Mouse (Mus musculus): Measurements from ENCODE around the gene Mrpl52. TPM values are rescaled to one million over a fixed set of nuclear protein-coding genes. Genes with fewer than 3 reads are reported as not detected.

The Mrpl52 gene
- polyA plus RNA-seq, 1 experiment: 63.5 TPM

GRCm38 (mm10) chr14:54387546-54387945, 39.2 kb upstream of the Mrpl52 start:
- Histone ChIP-seq H3K4me3 (replicated peaks) (no peak overlapping the region), H3K27me3 (ENCODE audit: control insufficient read depth) (no peaks in the 10 kb centered on the region), H3K4me1 (ENCODE audit: control insufficient read depth) (no peaks in the 10 kb centered on the region), H3K36me3 (ENCODE audit: control insufficient read depth) (no peaks in the 10 kb centered on the region), H3K9me3 (ENCODE audit: control insufficient read depth, low read length) (no peaks in the 10 kb centered on the region)
- TF ChIP-seq TAL1 (IDR thresholded peaks at IDR 0.05; ENCODE audit: low read length): no peak
- TF ChIP-seq GATA1 (IDR thresholded peaks at IDR 0.05; ENCODE audit: low read length): no peak

- Histone ChIP-seq H3K27me3 (ENCODE audit: control insufficient read depth) (no peaks in the 10 kb centered on the region), H3K4me1 (ENCODE audit: control insufficient read depth) (no peaks in the 10 kb centered on the region), H3K4me3 (replicated peaks) (no peak overlapping the region), H3K36me3 (ENCODE audit: control insufficient read depth) (no peaks in the 10 kb centered on the region), H3K9me3 (ENCODE audit: control insufficient read depth, low read length) (no peaks in the 10 kb centered on the region)
- TF ChIP-seq TAL1 (IDR thresholded peaks at IDR 0.05; ENCODE audit: low read length) (no peak), GATA1 (IDR thresholded peaks at IDR 0.05; ENCODE audit: low read length) (no peak)
These were observed 35.9 kb upstream of the Mrpl52 start for GRCm38 (mm10) chr14:54390843-54391242.

GRCm38 (mm10) chr14:54393794-54394193, 32.9 kb upstream of the Mrpl52 start:
- Histone ChIP-seq H3K4me3 (replicated peaks) (no peak overlapping the region), H3K9me3 (ENCODE audit: control insufficient read depth, low read length) (no peaks in the 10 kb centered on the region), H3K27me3 (ENCODE audit: control insufficient read depth) (no peaks in the 10 kb centered on the region), H3K4me1 (ENCODE audit: control insufficient read depth) (no peaks in the 10 kb centered on the region), H3K36me3 (ENCODE audit: control insufficient read depth) (no peaks in the 10 kb centered on the region)
- TF ChIP-seq GATA1 (IDR thresholded peaks at IDR 0.05; ENCODE audit: low read length) (no peak), TAL1 (IDR thresholded peaks at IDR 0.05; ENCODE audit: low read length) (no peak)

- Histone ChIP-seq H3K4me3 (replicated peaks) (no peak overlapping the region), H3K27me3 (ENCODE audit: control insufficient read depth) (no peaks in the 10 kb centered on the region), H3K36me3 (ENCODE audit: control insufficient read depth) (no peaks in the 10 kb centered on the region), H3K4me1 (ENCODE audit: control insufficient read depth) (no peaks in the 10 kb centered on the region), H3K9me3 (ENCODE audit: control insufficient read depth, low read length) (no peaks in the 10 kb centered on the region)
- TF ChIP-seq TAL1 (IDR thresholded peaks at IDR 0.05; ENCODE audit: low read length) (no peak), GATA1 (IDR thresholded peaks at IDR 0.05; ENCODE audit: low read length) (no peak)
These were observed 32.4 kb upstream of the Mrpl52 start for GRCm38 (mm10) chr14:54394309-54394708.

- Histone ChIP-seq H3K9me3 (ENCODE audit: control insufficient read depth, low read length) (no peaks in the 10 kb centered on the region), H3K4me1 (ENCODE audit: control insufficient read depth) (no peaks in the 10 kb centered on the region), H3K4me3 (replicated peaks) (no peak overlapping the region), H3K36me3 (ENCODE audit: control insufficient read depth) (no peaks in the 10 kb centered on the region), H3K27me3 (ENCODE audit: control insufficient read depth) (no peaks in the 10 kb centered on the region)
- no peak for TF ChIP-seq TAL1 (IDR thresholded peaks at IDR 0.05; ENCODE audit: low read length)
- no peak for TF ChIP-seq GATA1 (IDR thresholded peaks at IDR 0.05; ENCODE audit: low read length)
These were observed 30.0 kb upstream of the Mrpl52 start for GRCm38 (mm10) chr14:54396685-54397084.

- H3K9me3 ChIP-seq (ENCODE audit: control insufficient read depth, low read length): no peaks in the 10 kb centered on the region
- no peak overlapping the region for H3K4me3 ChIP-seq (replicated peaks)
These were observed 28.7 kb upstream of the Mrpl52 start for GRCm38 (mm10) chr14:54397872-54398527.

GRCm38 (mm10) chr14:54398528-54398916, 28.2 kb upstream of the Mrpl52 start:
- Histone ChIP-seq H3K4me1 (ENCODE audit: control insufficient read depth) (no peaks in the 10 kb centered on the region), H3K9me3 (ENCODE audit: control insufficient read depth, low read length) (no peaks in the 10 kb centered on the region), H3K36me3 (ENCODE audit: control insufficient read depth) (no peaks in the 10 kb centered on the region), H3K27me3 (ENCODE audit: control insufficient read depth) (no peaks in the 10 kb centered on the region), H3K4me3 (replicated peaks) (no peak overlapping the region)
- TF ChIP-seq TAL1 (IDR thresholded peaks at IDR 0.05; ENCODE audit: low read length): no peak
- no peak for TF ChIP-seq GATA1 (IDR thresholded peaks at IDR 0.05; ENCODE audit: low read length)

More at GRCm38 (mm10) chr14:54397872-54398527, 28.7 kb upstream of the Mrpl52 start:
- no peak for TF ChIP-seq TAL1 (IDR thresholded peaks at IDR 0.05; ENCODE audit: low read length)
- no peak for TF ChIP-seq GATA1 (IDR thresholded peaks at IDR 0.05; ENCODE audit: low read length)
- no peaks in the 10 kb centered on the region for H3K4me1 ChIP-seq (ENCODE audit: control insufficient read depth)
- no peaks in the 10 kb centered on the region for H3K36me3 ChIP-seq (ENCODE audit: control insufficient read depth)
- H3K27me3 ChIP-seq (ENCODE audit: control insufficient read depth): no peaks in the 10 kb centered on the region

- no peak overlapping the region for H3K4me3 ChIP-seq (replicated peaks)
- H3K4me1 ChIP-seq (ENCODE audit: control insufficient read depth): no peaks in the 10 kb centered on the region
- no peaks in the 10 kb centered on the region for H3K36me3 ChIP-seq (ENCODE audit: control insufficient read depth)
- H3K27me3 ChIP-seq (ENCODE audit: control insufficient read depth): no peaks in the 10 kb centered on the region
- no peak for TF ChIP-seq GATA1 (IDR thresholded peaks at IDR 0.05; ENCODE audit: low read length)
- TF ChIP-seq TAL1 (IDR thresholded peaks at IDR 0.05; ENCODE audit: low read length): no peak
- H3K9me3 ChIP-seq (ENCODE audit: control insufficient read depth, low read length): no peaks in the 10 kb centered on the region
These were observed 27.8 kb upstream of the Mrpl52 start for GRCm38 (mm10) chr14:54398921-54399382.

GRCm38 (mm10) chr14:54401723-54402122, 25.0 kb upstream of the Mrpl52 start:
- TF ChIP-seq GATA1 (IDR thresholded peaks at IDR 0.05; ENCODE audit: low read length) (no peak), TAL1 (IDR thresholded peaks at IDR 0.05; ENCODE audit: low read length) (no peak)
- no peak overlapping the region for H3K4me3 ChIP-seq (replicated peaks)

More at GRCm38 (mm10) chr14:54401723-54402122, 25.0 kb upstream of the Mrpl52 start:
- Histone ChIP-seq H3K4me1 (ENCODE audit: control insufficient read depth) (no peaks in the 10 kb centered on the region), H3K27me3 (ENCODE audit: control insufficient read depth) (no peaks in the 10 kb centered on the region), H3K9me3 (ENCODE audit: control insufficient read depth, low read length) (no peaks in the 10 kb centered on the region), H3K36me3 (ENCODE audit: control insufficient read depth) (no peaks in the 10 kb centered on the region; the same call in 1 of the 2 replicates)
